Mouse (Mus musculus): ENCODE measurements around the gene Fpgs. TPM values are rescaled to one million over a fixed set of nuclear protein-coding genes. Genes with fewer than 3 reads are reported as not detected.

Gene Fpgs
- polyA plus RNA-seq, 2 experiments = 21.6 to 45.3 TPM

- TF ChIP-seq EP300 (IDR thresholded peaks at IDR 0.05; ENCODE audit: low read depth) = no peak
- TF ChIP-seq CTCF (IDR thresholded peaks at IDR 0.05; ENCODE audit: low read depth) = no peak
- Histone ChIP-seq H3K27me3 (ENCODE audit: control insufficient read depth, insufficient read depth, low read length) (no peaks in the 10 kb centered on the region), H3K9ac (replicated peaks) (no peak overlapping the region), H3K27ac (no peak overlapping the region), H3K9me3 (ENCODE audit: control insufficient read depth, low read length) (no peaks in the 10 kb centered on the region), H3K4me1 (replicated peaks; ENCODE audit: control insufficient read depth in 2 of 2, insufficient read depth in 2 of 2, low read length in 1 of 2) (0 out of 4 replicates have a peak, but pooled peaks cover 0 to 2% of the 10 kb centered on the region in 2 experiments), H3K4me2 (ENCODE audit: low read depth) (peak overlapping the region; percentile 46), H3K4me3 (ENCODE audit: insufficient read depth in 1 of 2, low read depth in 2 of 2, low read length in 2 of 2) (no peak overlapping the region), H3K36me3 (replicated peaks; ENCODE audit: control insufficient read depth, insufficient read depth, low read depth) (peaks cover 24% of the 10 kb centered on the region)
- ATAC-seq (ENCODE audit: insufficient read depth) = no peak
- no peak for DNase-seq (ENCODE audit: low read depth in 3 of 3, low spot score in 3 of 3)
- 80% methylated on average over 8 of the region's 8 CpGs for WGBS (ENCODE audit: insufficient replicate concordance)
Observed at GRCm38 (mm10) chr2:32703046-32703445, 899 bp downstream of the Fpgs start.

- no peak for DNase-seq (ENCODE audit: low read depth in 3 of 3, low spot score in 3 of 3)
- Histone ChIP-seq H3K4me1 (replicated peaks; ENCODE audit: control insufficient read depth in 2 of 2, insufficient read depth in 2 of 2, low read length in 1 of 2) (0 out of 4 replicates have a peak, but pooled peaks cover 0 to 2% of the 10 kb centered on the region in 2 experiments), H3K9ac (replicated peaks) (no peak overlapping the region), H3K27ac (no peak overlapping the region), H3K36me3 (replicated peaks; ENCODE audit: control insufficient read depth, insufficient read depth, low read depth) (peaks cover 7% of the 10 kb centered on the region), H3K9me3 (ENCODE audit: control insufficient read depth, low read length) (no peaks in the 10 kb centered on the region), H3K4me2 (ENCODE audit: low read depth) (no peak overlapping the region; the same call in 1 of the 2 replicates), H3K4me3 (ENCODE audit: insufficient read depth in 1 of 2, low read depth in 2 of 2, low read length in 2 of 2) (no peak overlapping the region), H3K27me3 (ENCODE audit: control insufficient read depth, insufficient read depth, low read length) (no peaks in the 10 kb centered on the region)
- ATAC-seq (ENCODE audit: insufficient read depth) = peak; percentile 50
- TF ChIP-seq CTCF (IDR thresholded peaks at IDR 0.05; ENCODE audit: low read depth) = no peak
- TF ChIP-seq EP300 (IDR thresholded peaks at IDR 0.05; ENCODE audit: low read depth) = no peak
- 74% methylated on average over 14 of the region's 14 CpGs for WGBS (ENCODE audit: insufficient replicate concordance)
Observed at GRCm38 (mm10) chr2:32700966-32701743, 2.8 kb downstream of the Fpgs start.

- 74% methylated on average over 6 of the region's 6 CpGs for WGBS (ENCODE audit: insufficient replicate concordance)
- Histone ChIP-seq H3K4me3 (ENCODE audit: insufficient read depth in 1 of 2, low read depth in 2 of 2, low read length in 2 of 2) (no peak overlapping the region), H3K36me3 (replicated peaks; ENCODE audit: control insufficient read depth, insufficient read depth, low read depth) (no peaks in the 10 kb centered on the region), H3K4me1 (replicated peaks; ENCODE audit: control insufficient read depth in 2 of 2, insufficient read depth in 2 of 2, low read length in 1 of 2) (0 out of 4 replicates have a peak, but pooled peaks cover 0 to 2% of the 10 kb centered on the region in 2 experiments), H3K9me3 (ENCODE audit: control insufficient read depth, low read length) (no peaks in the 10 kb centered on the region), H3K9ac (replicated peaks) (no peak overlapping the region), H3K27me3 (ENCODE audit: control insufficient read depth, insufficient read depth, low read length) (no peaks in the 10 kb centered on the region), H3K27ac (no peak overlapping the region), H3K4me2 (ENCODE audit: low read depth) (no peak overlapping the region)
- DNase-seq (ENCODE audit: low read depth in 3 of 3, low spot score in 3 of 3) = no peak
- TF ChIP-seq EP300 (IDR thresholded peaks at IDR 0.05; ENCODE audit: low read depth) (no peak), CTCF (IDR thresholded peaks at IDR 0.05; ENCODE audit: low read depth) (no peak)
- no peak for ATAC-seq (ENCODE audit: insufficient read depth)
Observed at GRCm38 (mm10) chr2:32699680-32700079, 4.3 kb downstream of the Fpgs start.

GRCm38 (mm10) chr2:32694691-32695090 lies 9.3 kb downstream of the Fpgs start:
- WGBS (ENCODE audit: insufficient replicate concordance) = 76% methylated on average over 12 of the region's 12 CpGs
- no peak overlapping the region for H3K4me3 ChIP-seq (ENCODE audit: insufficient read depth in 1 of 2, low read depth in 2 of 2, low read length in 2 of 2)
- no peak overlapping the region; the same call in 1 of the 2 replicates for H3K9ac ChIP-seq (replicated peaks)
- no peaks in the 10 kb centered on the region for H3K9me3 ChIP-seq (ENCODE audit: control insufficient read depth, low read length)
- H3K4me2 ChIP-seq (ENCODE audit: low read depth) = peak overlapping the region; percentile 99
- no peaks in the 10 kb centered on the region for H3K36me3 ChIP-seq (replicated peaks; ENCODE audit: control insufficient read depth, insufficient read depth, low read depth)
- TF ChIP-seq EP300 (IDR thresholded peaks at IDR 0.05; ENCODE audit: low read depth) = no peak
- no peak for TF ChIP-seq CTCF (IDR thresholded peaks at IDR 0.05; ENCODE audit: low read depth)
- no peaks in the 10 kb centered on the region for H3K27me3 ChIP-seq (ENCODE audit: control insufficient read depth, insufficient read depth, low read length)
- ATAC-seq (ENCODE audit: insufficient read depth) = no peak
- peaks cover 12 to 14% of the 10 kb centered on the region in 2 experiments; a peak in 3 of 4 replicates for H3K4me1 ChIP-seq (replicated peaks; ENCODE audit: control insufficient read depth in 2 of 2, insufficient read depth in 2 of 2, low read length in 1 of 2)
- no peak for DNase-seq (ENCODE audit: low read depth in 3 of 3, low spot score in 3 of 3)
- no peak overlapping the region for H3K27ac ChIP-seq

GRCm38 (mm10) chr2:32693823-32694411 lies 10.0 kb downstream of the Fpgs start:
- WGBS (ENCODE audit: insufficient replicate concordance) = under 1% methylated on average over 51 of the region's 51 CpGs
- DNase-seq (ENCODE audit: low read depth in 3 of 3, low spot score in 3 of 3) (peak; percentile 91 to 94 (median 91)), ATAC-seq (ENCODE audit: insufficient read depth) (peak; percentile 96)
- Histone ChIP-seq H3K4me3 (ENCODE audit: insufficient read depth in 1 of 2, low read depth in 2 of 2, low read length in 2 of 2) (peak overlapping the region; percentile 75 to 85), H3K27ac (peak overlapping the region; percentile 21), H3K9ac (replicated peaks) (peak overlapping the region; percentile 79), H3K4me2 (ENCODE audit: low read depth) (peak overlapping the region; percentile 99), H3K4me1 (replicated peaks; ENCODE audit: control insufficient read depth in 2 of 2, insufficient read depth in 2 of 2, low read length in 1 of 2) (peaks cover 13 to 14% of the 10 kb centered on the region in 2 experiments; a peak in 3 of 4 replicates), H3K27me3 (ENCODE audit: control insufficient read depth, insufficient read depth, low read length) (no peaks in the 10 kb centered on the region), H3K9me3 (ENCODE audit: control insufficient read depth, low read length) (no peaks in the 10 kb centered on the region), H3K36me3 (replicated peaks; ENCODE audit: control insufficient read depth, insufficient read depth, low read depth) (no peaks in the 10 kb centered on the region)
- TF ChIP-seq CTCF (IDR thresholded peaks at IDR 0.05; ENCODE audit: low read depth) (peak; percentile 91), EP300 (IDR thresholded peaks at IDR 0.05; ENCODE audit: low read depth) (no peak)

Measured in liver, embryonic 14.5 days (tissue).